ENCODE assay signal across 8 mouse cellular contexts in genomic region chr3:41123190-41123999, GRCm38 (mm10). TPM values are rescaled to one million over a fixed set of nuclear protein-coding genes. Genes with fewer than 3 reads are reported as not detected.
A peak's percentile ranks its signal among the peaks of the same experiment; 100 is the strongest.
DNase-seq lines count a peak whose midpoint lies in the region; ATAC-seq and TF ChIP-seq lines count a peak whose summit lies in the region.
"Had no signal": no experiment of that assay in that cellular context is flagged by ENCODE, and none has a peak within 500 bp of the region (broad histone marks: within the 10 kb centered on the region; RNA-seq: fewer than 3 reads in every experiment).

No protein-coding gene starts in this region.

- peak; percentile 24 for DNase-seq in A20 (ENCODE audit: low read depth, low spot score)
- peak; percentile 35 for DNase-seq in ES-E14 (ENCODE audit: low read depth, low spot score)
- DNase-seq in forebrain, postnatal 0 days = peak; percentile 56
- no peak for DNase-seq in adipocyte (ENCODE audit: low spot score)
- no peak for DNase-seq in spleen, postnatal 14 days (ENCODE audit: low spot score in 2 of 2)

- in situ Hi-C loops in ES-E14 (cut with MboI; ENCODE audit: low sequenced_read_pairs in 2 of 2, unreplicated experiment in 2 of 2) = no loop called here

- 0 out of 4 replicates have a peak overlapping the region, but pooled peaks of 1 of the 2 experiments have one; percentile 10 for H3K4me3 ChIP-seq in ES-E14 (ENCODE audit: insufficient read depth in 1 of 2, low read depth in 1 of 2, low read length in 2 of 2, poor library complexity in 1 of 2, severe bottlenecking in 1 of 2)
- no peak overlapping the region for H3K4me3 ChIP-seq in forebrain, postnatal 0 days (ENCODE audit: low read depth, low read length)
- H3K4me3 ChIP-seq in megakaryocyte, embryonic 14.5 days (replicated peaks) = peak overlapping the region; percentile 33
- H3K4me3 ChIP-seq in intestine, embryonic 16.5 days (ENCODE audit: low read length) = no peak overlapping the region
- H3K4me3 ChIP-seq: erythroblast, embryonic 14.5 days had no signal

- no peaks in the 10 kb centered on the region for H3K36me3 ChIP-seq in ES-E14 (ENCODE audit: control insufficient read depth, insufficient read depth, low read length, poor library complexity, severe bottlenecking)
- H3K36me3 ChIP-seq in forebrain, postnatal 0 days (ENCODE audit: insufficient read depth) = no peaks in the 10 kb centered on the region
- no peaks in the 10 kb centered on the region for H3K36me3 ChIP-seq in megakaryocyte, embryonic 14.5 days (replicated peaks; ENCODE audit: low read length)
- H3K36me3 ChIP-seq in intestine, embryonic 16.5 days (ENCODE audit: control insufficient read depth, insufficient read depth, low read length) = no peaks in the 10 kb centered on the region

- no peaks in the 10 kb centered on the region for H3K9me3 ChIP-seq in ES-E14 (ENCODE audit: control insufficient read depth, insufficient read depth, low read depth, low read length)
- H3K9me3 ChIP-seq in forebrain, postnatal 0 days (ENCODE audit: low read length) = no peaks in the 10 kb centered on the region
- H3K9me3 ChIP-seq in megakaryocyte, embryonic 14.5 days = no peaks in the 10 kb centered on the region
- no peaks in the 10 kb centered on the region for H3K9me3 ChIP-seq in intestine, embryonic 16.5 days (ENCODE audit: control insufficient read depth, low read length)

- H3K9ac ChIP-seq in ES-E14 (ENCODE audit: insufficient read depth, low read depth, low read length, poor library complexity, severe bottlenecking) = no peak overlapping the region
- no peak overlapping the region for H3K9ac ChIP-seq in forebrain, postnatal 0 days
- H3K9ac ChIP-seq in intestine, embryonic 16.5 days (ENCODE audit: low read depth, low read length) = no peak overlapping the region

- no peak for TF ChIP-seq CTCF in forebrain, postnatal 0 days (IDR thresholded peaks at IDR 0.05; ENCODE audit: low read depth)

- H3K4me1 ChIP-seq in ES-E14 (ENCODE audit: control insufficient read depth in 2 of 2, insufficient read depth in 2 of 2, low read length in 2 of 2, poor library complexity in 1 of 2) = peaks cover 0 to 6% of the 10 kb centered on the region in 2 experiments; a peak in 2 of 4 replicates
- H3K4me1 ChIP-seq in forebrain, postnatal 0 days (ENCODE audit: insufficient read depth) = 0 out of 2 replicates have a peak, but pooled peaks cover 4% of the 10 kb centered on the region
- H3K4me1 ChIP-seq in megakaryocyte, embryonic 14.5 days = peaks cover 6% of the 10 kb centered on the region; the same call in 1 of the 2 replicates
- no peaks in the 10 kb centered on the region for H3K4me1 ChIP-seq in intestine, embryonic 16.5 days (ENCODE audit: control insufficient read depth, insufficient read depth, low read length)

- peak; percentile 70 for ATAC-seq in forebrain, postnatal 0 days
- ATAC-seq in intestine, embryonic 16.5 days = no peak

- no peaks in the 10 kb centered on the region for H3K27me3 ChIP-seq in forebrain, postnatal 0 days (ENCODE audit: insufficient read depth, low read length)
- peaks cover 17% of the 10 kb centered on the region for H3K27me3 ChIP-seq in megakaryocyte, embryonic 14.5 days (replicated peaks)
- no peaks in the 10 kb centered on the region for H3K27me3 ChIP-seq in intestine, embryonic 16.5 days (replicated peaks; ENCODE audit: control insufficient read depth, insufficient read depth, low read length)

- peak overlapping the region; percentile 27 for H3K4me2 ChIP-seq in forebrain, postnatal 0 days (ENCODE audit: low read depth)
- H3K4me2 ChIP-seq in intestine, embryonic 16.5 days (ENCODE audit: low read depth, low read length) = no peak overlapping the region

- H3K27ac ChIP-seq in ES-E14 (ENCODE audit: insufficient read depth, low read depth, low read length, poor library complexity, severe bottlenecking) = no peak overlapping the region; the same call in 1 of the 2 replicates
- H3K27ac ChIP-seq in forebrain, postnatal 0 days (ENCODE audit: low read depth, low read length) = no peak overlapping the region
- H3K27ac ChIP-seq in intestine, embryonic 16.5 days (ENCODE audit: low read length) = no peak overlapping the region

- WGBS in forebrain, postnatal 0 days = 13% methylated on average over 10 of the region's 10 CpGs
- 44% methylated on average over 10 of the region's 10 CpGs for WGBS in intestine, embryonic 16.5 days

TF ChIP-seq in ES-E14, 5 proteins besides CTCF, POLR2A, EP300 and RAD21:
- no peak for TF ChIP-seq MAFK (IDR thresholded peaks at IDR 0.05; ENCODE audit: insufficient read depth, low read depth, low read length)
- no peak for TF ChIP-seq CHD2 (IDR thresholded peaks at IDR 0.05; ENCODE audit: low read depth, low read length)
- no peak for TF ChIP-seq ZC3H11A (IDR thresholded peaks at IDR 0.05; ENCODE audit: borderline replicate concordance, low read depth, low read length)
- no peak for TF ChIP-seq HCFC1 (IDR thresholded peaks at IDR 0.05; ENCODE audit: borderline replicate concordance, insufficient read depth, low read length)
- TF ChIP-seq ZNF384 (IDR thresholded peaks at IDR 0.05; ENCODE audit: low read depth, low read length) = no peak

RNA-seq across cellular contexts. Expression of gene Pgrmc2, which starts 40.5 kb away (rescaled TPM):
- total RNA-seq in ES-E14 (2012; rRNA removed) = 61.5 and 82.7 TPM in 2 replicates
- total RNA-seq in forebrain, postnatal 0 days (2014; rRNA removed) = 36.6 and 39.1 TPM in 2 replicates
- polyA plus RNA-seq in forebrain, postnatal 0 days (2015; fragmentation: Nextera tagmentation; extraction: Ambion mirVana) = 25.2 and 30.3 TPM in 2 replicates
- 5.3 and 14.2 TPM in 2 replicates for polyA plus RNA-seq in megakaryocyte, embryonic 14.5 days (2012; ENCODE audit: insufficient read depth, low replicate concordance)
- polyA plus RNA-seq in intestine, embryonic 16.5 days (2015; fragmentation: Nextera tagmentation; extraction: Ambion mirVana) = 57.6 and 70.9 TPM in 2 replicates

Comparison
In these comparisons a context has a peak if more than half of its experiments do, and no peak if none do; other contexts are left out.
1. DNase-seq: peak in A20 (single experiment), ES-E14 (single experiment) and forebrain, postnatal 0 days (single experiment); none in adipocyte (single experiment) and spleen, postnatal 14 days (0 of 2).